Mouse (Mus musculus) neural tube, embryonic 12.5 days (tissue): Measurements from ENCODE around the gene Kdm1b. TPM values are rescaled to one million over a fixed set of nuclear protein-coding genes. Genes with fewer than 3 reads are reported as not detected.

Experiments
- ATAC-seq: fragments of 200-750 bp; cut with Nextera tagmentation; 2 replicates; pipeline ENCODE4 v1.8.0; 2017; ENCODE audit warnings: low read depth, mild to moderate bottlenecking, moderate TSS enrichment, moderate library complexity; ENCODE audit not compliant: low FRiP score
- H3K27ac ChIP-seq: fragments of 300-500 bp; sonication (generic); 2 replicates; pipeline ENCODE4 v1.5.1; 2016
- H3K27me3 ChIP-seq: fragments of 300-500 bp; sonication (generic); replicated peaks from 2 replicates; pipeline ENCODE4 v1.6.1; 2016; ENCODE audit warnings: mild to moderate bottlenecking
- H3K36me3 ChIP-seq: fragments of 300-500 bp; sonication (generic); 2 replicates; pipeline ENCODE4 v1.6.1; 2016; ENCODE audit warnings: mild to moderate bottlenecking
- H3K4me1 ChIP-seq: fragments of 300-500 bp; sonication (generic); 2 replicates; pipeline ENCODE4 v1.6.1; 2016
- H3K4me2 ChIP-seq: fragments of 300-500 bp; sonication (generic); replicated peaks from 2 replicates; pipeline ENCODE4 v1.6.1; 2016; ENCODE audit warnings: mild to moderate bottlenecking
- H3K4me3 ChIP-seq: fragments of 300-500 bp; sonication (generic); 2 replicates; pipeline ENCODE4 v1.5.1; 2016
- H3K9ac ChIP-seq: fragments of 300-500 bp; sonication (generic); 2 replicates; pipeline ENCODE4 v1.6.1; 2016; ENCODE audit warnings: mild to moderate bottlenecking
- H3K9me3 ChIP-seq: fragments of 300-500 bp; sonication (generic); 2 replicates; pipeline ENCODE4 v1.6.1; 2016; ENCODE audit warnings: mild to moderate bottlenecking
- WGBS: fragments of 180-500 bp; shearing (Covaris S2); methylation state at CpG from one replicate; pipeline ENCODE4 v1.1.7; 2016; 5-methylcytosine and 5-hydroxymethylcytosine counted together
- polyA plus RNA-seq: library from polyadenylated mRNA; unstranded; fragments of >200 nt; fragmentation: Nextera tagmentation; extraction: Ambion mirVana; gene quantifications from 2 replicates; pipeline ENCODE4 v1.2.1, GENCODE M21; 2016

Kdm1b gene
- polyA plus RNA-seq, 1 experiment from 2014 or later: 17.9 TPM

DNA sequence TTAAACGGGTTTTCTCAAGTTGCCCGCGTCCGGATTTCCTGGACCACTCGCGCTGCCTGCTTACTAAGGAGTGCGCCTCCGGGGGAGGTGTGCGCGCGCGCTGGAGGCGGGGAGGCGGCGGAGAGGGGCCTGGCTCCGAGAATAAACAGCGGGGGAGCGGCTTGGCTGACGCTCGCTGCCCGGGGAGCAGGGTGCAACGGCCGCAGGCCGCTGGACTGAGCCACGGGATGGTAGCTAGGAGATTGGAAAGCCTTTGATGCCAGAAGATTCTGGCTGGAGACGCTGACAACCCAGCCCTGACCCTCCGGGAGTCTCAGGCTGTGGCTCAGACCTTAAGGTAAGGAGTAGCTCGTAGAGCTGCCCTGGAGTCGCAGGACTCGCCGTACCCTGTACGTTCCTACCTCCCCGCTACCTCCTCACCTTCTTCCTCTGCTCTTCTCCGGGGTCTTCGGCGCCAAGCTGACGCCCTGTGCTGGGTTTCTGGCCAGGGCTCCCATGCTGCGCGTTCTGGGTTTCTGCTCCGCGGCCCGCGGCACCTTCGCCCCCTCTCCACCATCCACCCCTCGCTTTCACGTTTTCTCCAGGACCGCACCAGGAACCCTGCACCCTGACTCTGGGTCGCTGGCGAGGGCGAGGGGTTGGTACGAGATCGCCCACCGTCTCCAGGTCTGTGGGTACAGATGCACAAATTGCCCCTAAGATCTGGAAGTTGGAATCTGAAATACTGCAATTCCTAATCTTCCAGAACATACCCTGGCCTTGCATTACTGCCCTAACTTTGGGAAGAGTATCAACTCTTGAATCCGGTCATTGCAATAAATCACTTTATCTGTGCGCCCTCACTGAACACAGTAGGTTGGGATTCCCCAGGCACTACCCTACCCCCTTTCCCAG lies 79.5 kb downstream of the Kdm1b start, which contains the start of gene Rnf144b:
TSS of gene Rnf144b (plus strand) at position 120 of the 894 bp plus-strand sequence.
- no peaks in the 10 kb centered on the region for H3K9me3 ChIP-seq
- peak within 1 kb of the TSS; percentile 99 for H3K4me2 ChIP-seq
- H3K4me1 ChIP-seq: peaks cover 15% of the 10 kb centered on the region
- H3K27ac ChIP-seq: no peak within 1 kb of the TSS
- H3K36me3 ChIP-seq: no peaks in the 10 kb centered on the region
- peaks cover 16% of the 10 kb centered on the region for H3K27me3 ChIP-seq
- under 1% methylated on average over 55 of the region's 55 CpGs for WGBS
- H3K4me3 ChIP-seq: peak within 1 kb of the TSS; percentile 49
- H3K9ac ChIP-seq: peak within 1 kb of the TSS; percentile 56; the same call in 1 of the 2 replicates
- ATAC-seq: no peak

DNA sequence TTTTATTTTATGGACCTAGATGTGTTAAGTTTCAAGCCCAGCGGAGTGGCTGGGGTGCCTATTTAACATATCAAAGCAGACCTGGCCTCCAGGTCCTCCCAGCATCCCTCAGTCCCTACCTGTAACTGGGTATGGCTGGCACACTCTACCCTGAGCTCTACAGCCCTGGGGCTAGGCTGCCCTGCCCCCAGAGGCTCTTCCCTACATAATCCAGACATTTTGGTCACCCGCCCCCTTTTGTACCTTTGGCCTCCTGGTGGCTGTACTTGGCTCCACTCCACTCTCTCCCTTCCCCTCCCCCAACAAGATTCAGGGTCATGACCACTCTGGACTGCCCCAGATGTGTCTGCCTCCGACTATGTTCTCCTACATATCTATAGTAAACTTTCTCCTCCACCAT lies 81.2 kb downstream of the Kdm1b start:
- WGBS: 51% methylated on average over 3 of the region's 3 CpGs
- Histone ChIP-seq H3K4me2 (no peak overlapping the region), H3K36me3 (no peaks in the 10 kb centered on the region), H3K27ac (no peak overlapping the region), H3K9me3 (no peaks in the 10 kb centered on the region), H3K4me3 (no peak overlapping the region), H3K27me3 (peaks cover 16% of the 10 kb centered on the region), H3K9ac (no peak overlapping the region), H3K4me1 (peaks cover 15% of the 10 kb centered on the region)
- no peak for ATAC-seq

- Histone ChIP-seq H3K27ac (no peak overlapping the region), H3K27me3 (peaks cover 16% of the 10 kb centered on the region), H3K36me3 (no peaks in the 10 kb centered on the region), H3K9me3 (no peaks in the 10 kb centered on the region), H3K4me2 (no peak overlapping the region), H3K4me3 (no peak overlapping the region), H3K4me1 (peaks cover 15% of the 10 kb centered on the region), H3K9ac (no peak overlapping the region)
- 88% methylated on average over 6 of the region's 6 CpGs for WGBS
- no peak for ATAC-seq
These were observed 81.7 kb downstream of the Kdm1b start for GRCm38 (mm10) chr13:47124986-47125385.

DNA sequence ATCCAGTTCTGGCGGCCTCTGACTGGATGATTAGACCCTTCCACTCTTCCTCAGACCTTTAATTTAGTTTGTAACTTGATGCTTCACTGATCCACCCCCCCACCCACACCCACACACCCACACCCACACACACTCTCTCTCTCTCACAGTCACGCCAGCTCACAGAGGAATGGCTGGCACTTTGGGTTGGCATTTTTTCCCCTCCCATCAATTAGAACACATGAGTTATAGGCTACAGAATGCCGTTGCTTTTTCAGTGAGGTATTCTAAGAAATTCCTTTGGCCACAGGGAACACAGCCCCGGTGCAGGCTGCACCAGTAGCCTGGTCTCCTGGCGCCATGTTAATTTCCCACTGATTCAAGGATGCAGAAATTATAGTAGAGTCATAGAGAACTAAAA lies 82.3 kb downstream of the Kdm1b start:
- Histone ChIP-seq H3K27ac (no peak overlapping the region), H3K9ac (no peak overlapping the region), H3K4me1 (peaks cover 15% of the 10 kb centered on the region), H3K4me3 (no peak overlapping the region), H3K36me3 (no peaks in the 10 kb centered on the region), H3K27me3 (peaks cover 16% of the 10 kb centered on the region), H3K4me2 (no peak overlapping the region), H3K9me3 (no peaks in the 10 kb centered on the region)
- no peak for ATAC-seq
- WGBS: 76% methylated on average over 5 of the region's 5 CpGs

GRCm38 (mm10) chr13:47129090-47129489 lies 85.8 kb downstream of the Kdm1b start:
- 79% methylated on average over 4 of the region's 4 CpGs for WGBS
- no peak for ATAC-seq
- H3K27ac ChIP-seq: no peak overlapping the region
- no peaks in the 10 kb centered on the region for H3K9me3 ChIP-seq
- H3K36me3 ChIP-seq: no peaks in the 10 kb centered on the region
- H3K9ac ChIP-seq: no peak overlapping the region
- no peak overlapping the region for H3K4me2 ChIP-seq
- no peaks in the 10 kb centered on the region for H3K27me3 ChIP-seq
- no peaks in the 10 kb centered on the region for H3K4me1 ChIP-seq
- H3K4me3 ChIP-seq: no peak overlapping the region

DNA sequence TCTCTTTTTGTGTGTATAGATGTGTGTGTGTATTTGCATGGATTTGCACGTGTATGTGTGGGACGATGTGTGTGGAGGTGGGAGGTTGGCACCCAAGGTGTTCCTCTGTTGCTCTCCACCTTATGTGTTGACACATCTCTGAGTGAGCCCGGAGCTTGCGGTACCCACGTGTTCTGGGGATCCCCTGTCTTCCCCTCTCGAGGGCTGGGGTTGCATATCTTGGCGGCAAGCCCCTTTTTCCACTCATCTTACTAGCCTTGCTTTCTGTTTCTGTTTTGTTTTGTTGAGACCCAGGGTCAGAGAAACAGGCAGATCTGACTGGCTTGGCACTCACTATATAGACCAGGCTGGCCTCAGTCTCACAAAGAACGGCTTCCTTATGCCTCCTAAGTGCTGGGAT lies 89.8 kb downstream of the Kdm1b start:
- Histone ChIP-seq H3K9ac (no peak overlapping the region), H3K4me3 (no peak overlapping the region), H3K4me1 (no peaks in the 10 kb centered on the region), H3K27me3 (no peaks in the 10 kb centered on the region), H3K36me3 (no peaks in the 10 kb centered on the region), H3K9me3 (no peaks in the 10 kb centered on the region), H3K4me2 (no peak overlapping the region), H3K27ac (no peak overlapping the region)
- no peak for ATAC-seq
- 90% methylated on average over 8 of the region's 8 CpGs for WGBS

DNA sequence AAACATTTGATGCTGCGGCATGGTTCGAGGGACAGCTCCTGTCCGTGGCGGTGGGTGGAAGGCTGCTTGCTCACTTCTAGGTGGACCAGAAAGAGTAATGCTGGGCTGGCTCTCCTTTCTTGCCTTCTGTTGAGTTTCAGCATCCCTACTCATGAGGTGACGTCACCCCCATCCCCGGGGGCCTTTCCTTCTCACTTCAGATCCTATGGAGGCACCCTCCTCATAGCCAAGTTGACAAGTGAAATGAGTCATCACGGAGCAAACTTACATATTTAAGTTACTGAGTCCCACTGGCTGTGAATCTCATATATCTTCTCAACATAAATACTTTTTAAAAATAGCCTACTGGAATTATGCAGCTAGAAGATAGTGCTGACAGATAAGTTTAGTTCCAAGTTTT lies 91.5 kb downstream of the Kdm1b start:
- 95% methylated on average over 7 of the region's 7 CpGs for WGBS
- Histone ChIP-seq H3K4me2 (no peak overlapping the region), H3K27me3 (no peaks in the 10 kb centered on the region), H3K9me3 (no peaks in the 10 kb centered on the region), H3K27ac (no peak overlapping the region), H3K4me3 (no peak overlapping the region), H3K9ac (no peak overlapping the region), H3K4me1 (no peaks in the 10 kb centered on the region), H3K36me3 (no peaks in the 10 kb centered on the region)
- no peak for ATAC-seq

Other genes with a start within 250 kb of the Kdm1b start
- gene Kif13a, start 113.6 kb upstream of the Kdm1b start, polyA plus RNA-seq: 20.9 and 22.1 TPM in 2 replicates
- gene Nhlrc1, start 28.6 kb upstream of the Kdm1b start, polyA plus RNA-seq: 7.7 and 8.7 TPM in 2 replicates
- gene Tpmt, start 1.2 kb downstream of the Kdm1b start, polyA plus RNA-seq: 35.9 and 37.8 TPM in 2 replicates
- gene Dek, start 62.7 kb downstream of the Kdm1b start, polyA plus RNA-seq: 224 and 242 TPM in 2 replicates
- 0.84 and 1.0 TPM in 2 replicates for gene Rnf144b, start 79.2 kb downstream of the Kdm1b start, polyA plus RNA-seq